Mouse (Mus musculus) midbrain, embryonic 11.5 days (tissue): ENCODE results near the gene Oxct2a. TPM values are rescaled to one million over a fixed set of nuclear protein-coding genes. Genes with fewer than 3 reads are reported as not detected.

ENCODE experiments used
- polyA plus RNA-seq: library from polyadenylated mRNA; unstranded; fragments of >200 nt; fragmentation: Nextera tagmentation; extraction: Ambion mirVana; gene quantifications from 2 replicates; pipeline ENCODE4 v1.2.1, GENCODE M21; 2014

The Oxct2a gene
- polyA plus RNA-seq, 1 experiment from 2014 or later = not detected

Other genes with a start within 250 kb of the Oxct2a start
- 0.15 and 0.30 TPM in 2 replicates for gene Bmp8b, start 218.5 kb downstream of the Oxct2a start, polyA plus RNA-seq
- gene Oxct2b, start 207.4 kb downstream of the Oxct2a start, polyA plus RNA-seq = 0.18 TPM in 1 of 2 replicates, not detected in the other
- gene Ppie, start 183.7 kb downstream of the Oxct2a start, polyA plus RNA-seq = 119 and 126 TPM in 2 replicates
- gene Hpcal4, start 140.4 kb downstream of the Oxct2a start, polyA plus RNA-seq = 0.38 and 0.94 TPM in 2 replicates
- not detected in 2 replicates for gene Nt5c1a, start 122.1 kb downstream of the Oxct2a start, polyA plus RNA-seq
- 6.8 and 7.7 TPM in 2 replicates for gene Heyl, start 90.1 kb downstream of the Oxct2a start, polyA plus RNA-seq
- 29.6 and 40.4 TPM in 2 replicates for gene Pabpc4, start 61.3 kb downstream of the Oxct2a start, polyA plus RNA-seq
- gene Bmp8a, start 19.6 kb upstream of the Oxct2a start, polyA plus RNA-seq = 0.14 TPM in 1 of 2 replicates, not detected in the other